In the genomic region with DNA sequence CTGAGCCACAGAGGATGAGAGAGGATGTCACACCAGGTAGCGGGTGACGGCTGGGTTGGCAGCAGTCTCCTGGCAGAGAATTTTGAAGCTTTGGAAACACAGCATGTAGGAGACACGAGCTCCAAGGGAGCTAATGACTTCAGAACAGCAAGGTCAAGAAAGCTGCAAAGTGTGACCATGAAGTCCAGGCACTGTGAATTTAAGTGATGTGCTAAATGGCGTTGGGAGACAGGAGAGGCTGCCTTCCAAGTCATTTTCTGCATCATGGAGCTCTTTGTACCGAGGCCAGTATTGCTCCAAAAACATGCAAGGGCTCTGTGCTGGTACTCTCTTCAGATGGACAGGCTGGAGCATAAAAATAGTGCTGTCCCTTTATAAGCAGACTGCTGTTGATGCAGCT, we compare ENCODE assay signal across 20 mouse cellular contexts.
DNase-seq lines count a peak whose midpoint lies in the region; ATAC-seq lines count a peak whose summit lies in the region.
"Had no signal": no experiment of that assay in that cellular context is flagged by ENCODE, and none has a peak within 500 bp of the region (broad histone marks: within the 10 kb centered on the region; RNA-seq: fewer than 3 reads in every experiment).

No protein-coding gene starts in this region.

- peaks cover 9% of the 10 kb centered on the region; the same call in 1 of the 2 replicates for H3K4me1 ChIP-seq in midbrain, embryonic 15.5 days
- H3K4me1 ChIP-seq in midbrain, embryonic 10.5 days = 0 out of 2 replicates have a peak, but pooled peaks cover 4% of the 10 kb centered on the region
- H3K4me1 ChIP-seq in hindbrain, embryonic 12.5 days = peaks cover 33% of the 10 kb centered on the region
- peaks cover 6% of the 10 kb centered on the region for H3K4me1 ChIP-seq in neural tube, embryonic 14.5 days (ENCODE audit: control insufficient read depth, insufficient read depth, low read length)
- H3K4me1 ChIP-seq: liver, embryonic 13.5 days; lung, embryonic 15.5 days had no signal

- no peaks in the 10 kb centered on the region for H3K36me3 ChIP-seq in midbrain, embryonic 15.5 days (replicated peaks)
- H3K36me3 ChIP-seq in midbrain, embryonic 10.5 days = no peaks in the 10 kb centered on the region
- no peaks in the 10 kb centered on the region for H3K36me3 ChIP-seq in hindbrain, embryonic 12.5 days
- H3K36me3 ChIP-seq in neural tube, embryonic 14.5 days (ENCODE audit: control insufficient read depth, insufficient read depth, low read length) = no peaks in the 10 kb centered on the region
- H3K36me3 ChIP-seq: embryonic facial prominence, embryonic 12.5 days; kidney, embryonic 15.5 days; limb, embryonic 12.5 days; liver, embryonic 13.5 days; lung, embryonic 15.5 days had no signal

- no peaks in the 10 kb centered on the region for H3K9me3 ChIP-seq in midbrain, embryonic 15.5 days
- no peaks in the 10 kb centered on the region for H3K9me3 ChIP-seq in midbrain, embryonic 10.5 days (replicated peaks)
- no peaks in the 10 kb centered on the region for H3K9me3 ChIP-seq in hindbrain, embryonic 12.5 days (replicated peaks)
- no peaks in the 10 kb centered on the region for H3K9me3 ChIP-seq in neural tube, embryonic 14.5 days (ENCODE audit: control insufficient read depth, low read length)
- H3K9me3 ChIP-seq: embryonic facial prominence, embryonic 12.5 days; kidney, embryonic 15.5 days; limb, embryonic 12.5 days; lung, embryonic 15.5 days had no signal

- no peak for ATAC-seq in midbrain, embryonic 15.5 days (replicated peaks)
- ATAC-seq in hindbrain, embryonic 12.5 days (ENCODE audit: low FRiP score) = no peak
- no peak for ATAC-seq in neural tube, embryonic 14.5 days (ENCODE audit: low read depth)

- no peak overlapping the region for H3K4me3 ChIP-seq in midbrain, embryonic 15.5 days
- H3K4me3 ChIP-seq in midbrain, embryonic 10.5 days = no peak overlapping the region
- H3K4me3 ChIP-seq in hindbrain, embryonic 12.5 days = no peak overlapping the region
- H3K4me3 ChIP-seq in neural tube, embryonic 14.5 days (ENCODE audit: low read depth, low read length) = no peak overlapping the region
- H3K4me3 ChIP-seq: embryonic facial prominence, embryonic 12.5 days; kidney, embryonic 15.5 days; limb, embryonic 12.5 days; liver, embryonic 13.5 days; lung, embryonic 15.5 days had no signal

- peak; percentile 16 to 22 for DNase-seq in cerebellum, adult 18-20 months
- DNase-seq in cerebellum, adult 11-12 months = no peak
- DNase-seq in midbrain, embryonic 10.5 days (ENCODE audit: low spot score) = no peak
- DNase-seq in kidney, adult 11 months = no peak
- no peak for DNase-seq in left cerebral cortex, adult 11 months (ENCODE audit: low spot score)
- DNase-seq: adrenal gland, postnatal 10 days; heart, postnatal 14 days; liver, embryonic 13.5 days; right cerebral cortex, adult 18-20 months; spleen, adult 18-20 months; thymus, adult 2 months had no signal

- H3K27me3 ChIP-seq in midbrain, embryonic 15.5 days (replicated peaks) = no peaks in the 10 kb centered on the region
- no peaks in the 10 kb centered on the region for H3K27me3 ChIP-seq in midbrain, embryonic 10.5 days (ENCODE audit: low read depth, poor library complexity, severe bottlenecking)
- H3K27me3 ChIP-seq in hindbrain, embryonic 12.5 days = 0 out of 2 replicates have a peak, but pooled peaks cover 3% of the 10 kb centered on the region
- H3K27me3 ChIP-seq in neural tube, embryonic 14.5 days (ENCODE audit: control insufficient read depth, insufficient read depth, low read length) = no peaks in the 10 kb centered on the region
- H3K27me3 ChIP-seq: CH12.LX; limb, embryonic 12.5 days; liver, embryonic 13.5 days; lung, embryonic 15.5 days had no signal

- 66% methylated on average over 5 of the region's 5 CpGs for WGBS in midbrain, embryonic 15.5 days
- WGBS in midbrain, embryonic 10.5 days = 75% methylated on average over 5 of the region's 5 CpGs
- 51% methylated on average over 5 of the region's 5 CpGs for WGBS in hindbrain, embryonic 12.5 days
- WGBS in neural tube, embryonic 14.5 days = 38% methylated on average over 5 of the region's 5 CpGs

- peak overlapping the region; percentile 29; the same call in 1 of the 2 replicates for H3K27ac ChIP-seq in midbrain, embryonic 15.5 days
- no peak overlapping the region for H3K27ac ChIP-seq in midbrain, embryonic 10.5 days (replicated peaks)
- H3K27ac ChIP-seq in hindbrain, embryonic 12.5 days = peak overlapping the region; percentile 62; the same call in 1 of the 2 replicates
- H3K27ac ChIP-seq in neural tube, embryonic 14.5 days (ENCODE audit: low read depth, low read length) = 0 out of 2 replicates have a peak overlapping the region, but pooled peaks have one; percentile 39
- H3K27ac ChIP-seq: embryonic facial prominence, embryonic 12.5 days; kidney, embryonic 15.5 days; limb, embryonic 12.5 days; liver, embryonic 13.5 days; lung, embryonic 15.5 days had no signal

- H3K4me2 ChIP-seq in midbrain, embryonic 15.5 days = no peak overlapping the region
- no peak overlapping the region for H3K4me2 ChIP-seq in hindbrain, embryonic 12.5 days (replicated peaks)
- no peak overlapping the region for H3K4me2 ChIP-seq in neural tube, embryonic 14.5 days (ENCODE audit: low read depth, low read length)
- H3K4me2 ChIP-seq: embryonic facial prominence, embryonic 12.5 days; heart, embryonic 11.5 days; kidney, embryonic 15.5 days; limb, embryonic 12.5 days; liver, embryonic 13.5 days; lung, embryonic 15.5 days had no signal

- no peak overlapping the region for H3K9ac ChIP-seq in midbrain, embryonic 15.5 days
- H3K9ac ChIP-seq in hindbrain, embryonic 12.5 days = no peak overlapping the region
- H3K9ac ChIP-seq in neural tube, embryonic 14.5 days (replicated peaks; ENCODE audit: low read depth, low read length) = no peak overlapping the region
- H3K9ac ChIP-seq: embryonic facial prominence, embryonic 12.5 days; kidney, embryonic 15.5 days; limb, embryonic 12.5 days; liver, embryonic 13.5 days; lung, embryonic 15.5 days had no signal

Comparison
In these comparisons a context has a peak if more than half of its experiments do, and no peak if none do; other contexts are left out.
1. DNase-seq: peak in cerebellum, adult 18-20 months (2 of 2); none in cerebellum, adult 11-12 months (single experiment), midbrain, embryonic 10.5 days (single experiment), kidney, adult 11 months (single experiment) and left cerebral cortex, adult 11 months (single experiment).